ENCODE assay signal across 21 mouse cellular contexts in genomic region chr9:114011203-114011602, GRCm38 (mm10). TPM values are rescaled to one million over a fixed set of nuclear protein-coding genes. Genes with fewer than 3 reads are reported as not detected.
DNase-seq lines count a peak whose midpoint lies in the region; ATAC-seq and TF ChIP-seq lines count a peak whose summit lies in the region.
"Had no signal": no experiment of that assay in that cellular context is flagged by ENCODE, and none has a peak within 500 bp of the region (broad histone marks: within the 10 kb centered on the region; RNA-seq: fewer than 3 reads in every experiment).

No protein-coding gene starts in this region.

- peaks cover 6% of the 10 kb centered on the region for H3K4me1 ChIP-seq in testis, adult 2 months (ENCODE audit: control insufficient read depth, insufficient read depth, low read length)
- no peaks in the 10 kb centered on the region for H3K4me1 ChIP-seq in bone marrow, adult 2 months (ENCODE audit: control insufficient read depth, insufficient read depth, low read length)
- peaks cover 9% of the 10 kb centered on the region for H3K4me1 ChIP-seq in liver, embryonic 13.5 days (replicated peaks)
- no peaks in the 10 kb centered on the region for H3K4me1 ChIP-seq in hindbrain, embryonic 12.5 days
- H3K4me1 ChIP-seq: embryonic facial prominence, embryonic 15.5 days; stomach, embryonic 15.5 days had no signal

- DNase-seq in testis, postnatal 10 days (ENCODE audit: low spot score) = no peak
- peak; percentile 33 for DNase-seq in liver, embryonic 13.5 days
- DNase-seq in left cerebral cortex, adult 8-10 months (ENCODE audit: low spot score in 2 of 2) = no peak
- DNase-seq in cerebellum, postnatal 36 days = no peak
- DNase-seq in adrenal gland, adult 8-10 months = no peak
- DNase-seq: adrenal gland, adult 2 months; cerebellum, postnatal 14 days; heart, adult 11 months; kidney, adult 11 months; lung, embryonic 14.5 days; lung, postnatal 4 days; midbrain, embryonic 14.5 days; right cerebral cortex, postnatal 25 days had no signal

- H3K4me3 ChIP-seq in testis, adult 2 months (ENCODE audit: control insufficient read depth, low read depth, low read length) = peak overlapping the region; percentile 59
- H3K4me3 ChIP-seq in bone marrow, adult 2 months (replicated peaks; ENCODE audit: control insufficient read depth, low read depth, low read length) = no peak overlapping the region
- no peak overlapping the region for H3K4me3 ChIP-seq in liver, embryonic 13.5 days (replicated peaks)
- no peak overlapping the region for H3K4me3 ChIP-seq in hindbrain, embryonic 12.5 days
- H3K4me3 ChIP-seq: embryonic facial prominence, embryonic 15.5 days; myocyte; stomach, embryonic 15.5 days had no signal

- H3K27ac ChIP-seq in testis, adult 2 months (ENCODE audit: control insufficient read depth, insufficient read depth, low read depth, low read length) = no peak overlapping the region
- H3K27ac ChIP-seq in bone marrow, adult 2 months (ENCODE audit: control insufficient read depth, insufficient read depth, low read depth, low read length, poor library complexity) = no peak overlapping the region
- H3K27ac ChIP-seq in liver, embryonic 13.5 days = no peak overlapping the region
- H3K27ac ChIP-seq in hindbrain, embryonic 12.5 days = no peak overlapping the region
- H3K27ac ChIP-seq: embryonic facial prominence, embryonic 15.5 days; stomach, embryonic 15.5 days had no signal

- 84% methylated on average over 18 of the region's 18 CpGs for WGBS in bone marrow, adult 2 months
- WGBS in liver, embryonic 13.5 days (ENCODE audit: insufficient replicate concordance) = 46% methylated on average over 18 of the region's 18 CpGs
- WGBS in hindbrain, embryonic 12.5 days = 66% methylated on average over 18 of the region's 18 CpGs

- H3K9me3 ChIP-seq in liver, embryonic 13.5 days (replicated peaks) = peaks cover 9% of the 10 kb centered on the region
- H3K9me3 ChIP-seq in hindbrain, embryonic 12.5 days (replicated peaks) = no peaks in the 10 kb centered on the region; the same call in 1 of the 2 replicates
- H3K9me3 ChIP-seq: embryonic facial prominence, embryonic 15.5 days; stomach, embryonic 15.5 days had no signal

- no peak overlapping the region for H3K4me2 ChIP-seq in liver, embryonic 13.5 days
- H3K4me2 ChIP-seq in hindbrain, embryonic 12.5 days (replicated peaks) = no peak overlapping the region
- H3K4me2 ChIP-seq: embryonic facial prominence, embryonic 15.5 days; lung, embryonic 14.5 days; stomach, embryonic 15.5 days had no signal

- no peak overlapping the region for H3K9ac ChIP-seq in liver, embryonic 13.5 days
- H3K9ac ChIP-seq in hindbrain, embryonic 12.5 days = no peak overlapping the region
- H3K9ac ChIP-seq: embryonic facial prominence, embryonic 15.5 days; lung, embryonic 14.5 days; stomach, embryonic 15.5 days had no signal

- no peak for TF ChIP-seq CTCF in testis, adult 2 months (IDR thresholded peaks at IDR 0.05; ENCODE audit: control insufficient read depth, insufficient read depth, insufficient replicate concordance, low read depth, low read length)
- TF ChIP-seq CTCF in bone marrow, adult 2 months (IDR thresholded peaks at IDR 0.05; ENCODE audit: control insufficient read depth, insufficient read depth, low read length) = no peak

- no peak for ATAC-seq in liver, embryonic 13.5 days (ENCODE audit: low read depth)
- no peak for ATAC-seq in hindbrain, embryonic 12.5 days (ENCODE audit: low FRiP score)

- no peaks in the 10 kb centered on the region for H3K27me3 ChIP-seq in testis, adult 2 months (ENCODE audit: control insufficient read depth, insufficient read depth, low read length)
- no peaks in the 10 kb centered on the region for H3K27me3 ChIP-seq in liver, embryonic 13.5 days
- H3K27me3 ChIP-seq in hindbrain, embryonic 12.5 days = no peaks in the 10 kb centered on the region
- H3K27me3 ChIP-seq: embryonic facial prominence, embryonic 15.5 days; stomach, embryonic 15.5 days had no signal

- no peaks in the 10 kb centered on the region for H3K36me3 ChIP-seq in testis, adult 2 months (ENCODE audit: control insufficient read depth, insufficient read depth, low read length)
- 0 out of 2 replicates have a peak, but pooled peaks cover 3% of the 10 kb centered on the region for H3K36me3 ChIP-seq in liver, embryonic 13.5 days
- H3K36me3 ChIP-seq in hindbrain, embryonic 12.5 days = 0 out of 2 replicates have a peak, but pooled peaks cover 3% of the 10 kb centered on the region
- H3K36me3 ChIP-seq: embryonic facial prominence, embryonic 15.5 days; G1E; stomach, embryonic 15.5 days had no signal

- no peak for TF ChIP-seq POLR2A in testis, adult 2 months (IDR thresholded peaks at IDR 0.05; ENCODE audit: control insufficient read depth, low read depth, low read length)
- 0 out of 2 replicates have a peak, but pooled peaks have one; percentile 10 for TF ChIP-seq POLR2A in bone marrow, adult 2 months (IDR thresholded peaks at IDR 0.05; ENCODE audit: borderline replicate concordance, control insufficient read depth, low read depth, low read length)

RNA-seq across cellular contexts. Expression of gene Fbxl2, which starts 34.8 kb away (rescaled TPM):
- polyA plus RNA-seq in testis, adult 2 months (2012; rRNA removed) = 2.6 TPM in 2 replicates
- 2.7 and 13.8 TPM in 2 replicates for polyA plus RNA-seq in bone marrow, adult 2 months (2011; ENCODE audit: insufficient read depth, insufficient read length, low replicate concordance, missing spikeins)
- 0.80 TPM in 2 replicates for polyA plus RNA-seq in liver, embryonic 13.5 days (2015; fragmentation: Nextera tagmentation; extraction: Ambion mirVana)
- total RNA-seq in left cerebral cortex, adult 8-10 months (2022) = 10 to 100 TPM; 50.5 to 55.5 (median 52.4) TPM
- total RNA-seq in adrenal gland, adult 8-10 months (2022) = 1 to 10 TPM; 2.1 to 5.5 (median 3.6) TPM
- 11.9 and 13.0 TPM in 2 replicates for polyA plus RNA-seq in hindbrain, embryonic 12.5 days (2016; fragmentation: Nextera tagmentation; extraction: Ambion mirVana)

RNA-seq across cellular contexts. Expression of gene Susd5, which starts 45.7 kb away (rescaled TPM):
- polyA plus RNA-seq in testis, adult 2 months (2012; rRNA removed) = 2.1 and 2.3 TPM in 2 replicates
- polyA plus RNA-seq in bone marrow, adult 2 months (2011; ENCODE audit: insufficient read depth, insufficient read length, low replicate concordance, missing spikeins) = 1.2 TPM in 1 of 2 replicates, not detected in the other
- polyA plus RNA-seq in liver, embryonic 13.5 days (2015; fragmentation: Nextera tagmentation; extraction: Ambion mirVana) = 0.02 TPM in 1 of 2 replicates, not detected in the other
- total RNA-seq in left cerebral cortex, adult 8-10 months (2022) = 1 to 10 TPM; 7.9 to 9.8 (median 8.4) TPM
- total RNA-seq in adrenal gland, adult 8-10 months (2022) = under 1 TPM; 0.12 to 0.30 (median 0.14) TPM
- 3.2 and 7.3 TPM in 2 replicates for polyA plus RNA-seq in hindbrain, embryonic 12.5 days (2016; fragmentation: Nextera tagmentation; extraction: Ambion mirVana)
- total RNA-seq: hematopoietic stem cell, adult 5-6 weeks had no signal
- polyA plus RNA-seq: G1E had no signal
